Mouse (Mus musculus): ENCODE results near the gene Lrrc43.
"Not testable (repeated sequence)": the region's sequence is repeated elsewhere in the genome, so short reads cannot be mapped to it uniquely, and the experiment has no call there.

Lrrc43 gene

DNA sequence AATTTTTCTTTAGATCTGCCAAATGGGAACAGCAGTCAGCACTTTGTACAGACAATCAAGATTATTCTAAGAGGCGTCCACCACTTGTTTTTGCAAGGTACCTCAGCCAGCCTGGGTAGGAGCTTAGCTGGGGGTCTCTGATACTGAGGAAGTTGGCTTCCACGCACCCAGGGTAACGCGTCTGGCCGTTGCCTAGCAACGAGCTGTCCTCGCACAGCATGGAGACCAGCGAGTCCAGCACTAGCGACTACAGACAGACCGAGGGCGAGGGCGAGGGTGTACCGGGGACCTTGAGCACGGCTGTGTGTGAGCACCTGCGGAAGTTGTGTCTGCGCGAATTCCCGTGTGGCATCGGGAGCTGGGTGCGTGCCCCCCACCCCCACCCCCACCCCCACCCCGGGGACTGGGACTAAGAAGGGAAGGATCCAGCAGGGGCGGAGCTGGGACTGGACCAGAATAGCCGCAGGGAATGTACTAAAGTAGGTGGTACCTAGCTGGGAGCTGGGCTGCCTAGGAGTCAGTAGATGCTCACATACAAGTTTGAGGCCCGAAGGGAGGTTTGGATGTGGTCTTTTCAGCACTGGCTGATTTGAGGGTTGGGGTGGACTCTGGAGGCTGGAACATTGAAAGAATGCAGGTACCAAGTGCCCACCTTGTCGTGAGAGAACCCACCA lies at the start of gene Lrrc43, which contains the start of gene Il31:
Lrrc43 (plus strand) TSS at position 194 of the 674 bp plus-strand sequence.
Il31 (minus strand) TSS at position 378 of the 674 bp plus-strand sequence.
- no peak for DNase-seq (ENCODE audit: low read depth)

DNA sequence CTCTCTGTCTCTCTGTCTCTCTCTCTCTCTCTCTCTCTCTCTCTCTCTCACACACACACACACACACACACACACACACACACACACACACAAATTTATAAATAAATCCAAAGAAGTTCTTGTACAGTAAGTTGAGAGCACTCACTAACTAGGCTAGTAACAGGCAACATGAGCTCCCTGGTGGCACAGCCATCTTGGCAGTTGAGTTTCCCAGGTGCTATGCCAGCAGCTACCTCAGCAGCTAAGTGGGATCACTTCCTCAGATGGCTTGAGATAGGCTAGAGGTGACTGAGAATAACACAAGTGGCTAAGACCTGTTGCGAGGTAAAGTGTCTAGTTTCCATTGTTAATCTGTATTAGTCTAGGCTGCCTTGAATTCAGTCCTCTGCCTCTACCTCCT lies 49.8 kb upstream of the Lrrc43 start:
- no peak for DNase-seq (ENCODE audit: low read depth)

DNA sequence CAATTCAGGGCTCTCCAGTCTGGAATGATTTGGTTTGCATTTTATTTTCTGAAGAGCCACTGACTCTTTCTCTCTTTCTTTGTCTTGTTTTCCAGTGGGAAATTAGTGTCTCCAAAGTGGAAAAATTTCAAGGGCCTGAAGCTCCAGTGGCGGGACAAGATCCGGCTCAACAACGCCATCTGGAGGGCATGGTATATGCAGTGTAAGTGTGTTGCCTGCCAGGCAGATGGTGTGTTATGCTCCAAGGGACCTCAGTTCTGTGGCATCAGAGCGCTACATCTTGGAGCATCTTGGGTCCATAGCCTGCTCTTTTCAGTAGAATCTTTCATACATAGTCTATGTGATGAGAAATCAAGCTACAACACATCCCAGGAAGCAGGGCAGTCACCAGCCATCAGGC lies 49.2 kb upstream of the Lrrc43 start:
- DNase-seq (ENCODE audit: low read depth): no peak

DNA sequence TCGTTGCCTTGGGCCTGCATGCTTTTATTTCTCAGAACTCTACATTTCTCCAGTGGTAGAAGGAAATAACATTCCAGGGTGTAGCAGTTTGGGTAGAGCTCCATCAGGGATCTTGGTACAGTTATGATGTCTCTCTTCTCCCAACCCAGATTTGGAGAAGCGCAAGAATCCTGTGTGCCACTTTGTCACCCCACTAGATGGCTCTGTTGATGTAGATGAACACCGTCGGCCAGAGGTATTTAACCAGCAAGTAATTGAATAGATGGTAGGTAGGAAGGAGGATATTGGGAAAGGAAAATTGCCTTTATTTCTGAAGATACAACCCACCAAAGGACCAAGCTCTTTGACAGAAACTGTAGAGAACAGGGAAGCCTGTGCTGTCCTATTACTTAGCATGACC lies 48.4 kb upstream of the Lrrc43 start:
- DNase-seq (ENCODE audit: low read depth): no peak

DNA sequence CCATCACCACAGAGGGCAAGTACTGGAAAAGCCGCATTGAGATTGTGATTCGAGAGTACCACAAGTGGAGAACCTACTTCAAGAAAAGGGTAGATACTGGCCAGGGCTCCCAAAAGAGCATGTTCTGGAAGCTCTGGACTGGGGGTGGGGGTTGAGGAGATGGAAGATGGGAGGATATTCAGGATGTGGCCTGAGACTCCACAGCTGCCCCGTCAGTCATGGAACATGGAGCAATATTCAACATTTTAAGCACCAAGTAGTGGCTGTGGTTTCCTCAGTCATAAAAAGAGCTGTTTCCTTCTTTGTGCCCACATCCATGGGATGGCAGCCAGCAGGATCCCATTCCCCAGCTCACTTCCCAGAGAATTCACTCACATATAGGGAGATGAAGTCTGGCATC lies 46.8 kb upstream of the Lrrc43 start:
- no peak for DNase-seq (ENCODE audit: low read depth)

DNA sequence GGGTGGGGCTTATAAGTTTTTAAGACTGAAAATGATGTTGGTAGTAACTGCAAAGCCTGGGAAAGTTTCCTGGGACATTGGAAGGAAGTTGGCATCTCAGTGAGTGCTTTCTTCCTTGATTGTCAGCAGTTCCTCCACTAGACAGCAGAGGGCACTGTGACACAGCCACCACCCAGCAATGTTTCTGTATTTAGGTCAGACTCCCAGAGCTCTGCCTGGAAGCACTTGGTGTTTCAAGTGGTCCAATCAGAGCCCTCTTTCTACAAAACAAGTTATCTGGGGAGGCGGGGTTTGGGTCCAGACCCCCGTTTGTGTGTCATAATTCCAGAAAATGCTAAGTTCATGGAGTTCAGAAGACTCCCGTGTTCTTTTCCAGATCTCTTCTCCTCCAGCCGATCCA lies 45.0 kb upstream of the Lrrc43 start:
- peak; percentile 72 for DNase-seq (ENCODE audit: low read depth)

DNA sequence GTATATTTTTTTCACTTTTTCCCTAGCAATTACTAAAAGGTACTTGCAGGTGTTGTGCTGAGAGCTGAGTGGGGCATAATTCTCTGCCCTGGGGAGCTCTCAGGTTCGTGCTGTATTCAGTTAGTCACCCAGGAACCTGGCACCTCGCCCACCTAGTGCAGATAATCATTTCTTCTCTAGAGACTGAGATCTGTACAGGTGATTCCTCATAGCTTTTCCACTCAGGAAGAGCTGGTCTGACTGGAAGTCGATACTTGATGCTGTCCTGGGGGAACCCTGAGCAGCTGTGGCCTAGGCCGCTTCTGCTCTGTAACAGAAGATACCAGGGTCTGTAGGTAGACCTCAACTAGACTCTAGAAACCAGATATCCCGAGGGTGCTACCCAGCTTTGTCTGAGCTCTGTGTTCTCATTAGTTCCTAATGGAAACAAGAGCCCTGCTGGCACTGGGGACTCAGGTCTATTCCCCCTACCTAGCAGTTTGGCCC lies 44.2 kb upstream of the Lrrc43 start:
- DNase-seq (ENCODE audit: low read depth): no peak

DNA sequence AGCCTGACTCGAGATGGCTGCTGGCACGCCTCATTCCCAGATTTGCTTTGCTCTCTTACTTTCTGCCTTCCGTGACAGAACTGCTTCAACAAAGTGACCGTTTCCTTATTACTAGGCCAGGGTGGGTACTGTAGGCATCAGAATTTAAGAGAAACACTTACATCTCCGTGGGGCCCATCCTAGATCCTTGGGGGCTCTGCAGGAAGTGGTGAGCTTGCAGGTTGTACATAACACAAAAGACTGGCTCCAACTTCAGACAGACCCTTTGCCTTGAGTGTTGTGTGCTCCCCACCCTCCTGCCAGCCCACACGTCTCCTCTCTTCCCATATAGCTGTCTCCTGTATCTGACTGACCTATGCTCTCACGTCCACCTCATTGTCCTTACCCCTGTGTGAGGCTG lies 37.2 kb upstream of the Lrrc43 start:
- no peak for DNase-seq (ENCODE audit: low read depth)

DNA sequence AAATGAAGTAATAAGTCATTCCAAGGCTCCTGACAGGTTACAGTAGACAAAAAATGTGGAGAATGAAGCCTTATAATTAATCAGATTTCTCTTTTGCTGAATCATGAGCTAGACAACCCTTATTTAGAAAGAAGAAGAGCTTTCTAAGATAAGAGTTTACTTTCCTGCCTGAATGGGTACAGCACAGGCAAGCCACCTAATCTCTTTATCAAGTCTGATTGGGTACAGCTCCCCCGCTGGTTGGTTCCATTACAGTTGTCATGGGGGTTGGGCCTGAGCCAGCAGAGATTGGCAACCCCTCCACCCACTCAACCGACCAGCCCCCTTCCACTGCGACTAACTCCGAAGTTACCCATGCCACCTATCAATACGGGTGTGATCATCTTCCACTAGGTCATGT lies 27.7 kb upstream of the Lrrc43 start:
- no peak for DNase-seq (ENCODE audit: low read depth)

DNA sequence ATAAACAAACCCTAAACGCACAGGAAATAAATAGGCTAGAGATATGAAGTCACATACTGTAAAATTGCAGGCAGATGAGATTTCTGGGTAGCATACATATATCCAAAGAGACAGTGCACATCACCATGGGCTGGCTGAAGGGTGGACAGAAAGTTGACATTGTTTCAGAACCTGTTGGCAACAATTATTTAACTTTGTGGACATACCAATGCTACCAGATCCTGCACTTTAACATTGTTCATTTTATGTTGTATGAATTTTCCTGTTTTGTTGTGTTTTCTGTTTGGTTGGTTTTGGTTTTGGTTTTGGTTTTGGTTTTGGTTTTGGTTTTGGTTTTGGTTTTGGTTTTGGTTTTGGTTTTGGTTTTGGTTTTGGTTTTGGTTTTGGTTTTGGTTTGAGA lies 24.5 kb upstream of the Lrrc43 start:
- peak; percentile 46 for DNase-seq (ENCODE audit: low read depth)

DNA sequence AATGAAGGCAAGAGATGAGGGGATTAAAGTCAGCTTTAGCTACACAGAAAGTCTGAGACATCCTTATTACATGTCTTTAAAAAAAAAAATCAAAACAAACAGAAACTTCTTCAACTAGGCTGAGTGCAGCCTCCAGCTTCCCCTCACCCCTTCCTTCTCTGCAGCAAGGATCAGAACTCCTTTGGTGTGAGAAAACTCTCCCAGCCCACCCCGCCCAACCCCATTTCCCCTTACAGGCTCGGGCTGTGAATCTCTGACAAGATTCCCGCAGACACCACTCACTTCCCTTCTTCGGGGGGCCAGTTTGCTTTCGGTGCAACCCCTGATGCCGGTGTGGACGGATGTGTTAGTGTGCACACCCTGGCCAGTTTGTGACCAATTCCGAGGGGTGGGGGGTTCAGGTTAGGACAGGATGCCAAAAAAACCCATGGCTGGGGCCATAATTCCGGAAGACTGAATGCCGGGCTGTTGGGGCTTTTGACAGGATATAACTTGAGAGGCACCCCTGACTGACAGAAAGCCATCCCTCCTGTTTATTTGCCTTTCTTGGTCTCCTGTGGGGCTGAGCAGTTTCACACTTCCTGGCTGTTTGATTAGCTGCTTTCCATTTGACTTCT lies 18.2 kb upstream of the Lrrc43 start:
- peak; percentile 56 for DNase-seq (ENCODE audit: low read depth)

DNA sequence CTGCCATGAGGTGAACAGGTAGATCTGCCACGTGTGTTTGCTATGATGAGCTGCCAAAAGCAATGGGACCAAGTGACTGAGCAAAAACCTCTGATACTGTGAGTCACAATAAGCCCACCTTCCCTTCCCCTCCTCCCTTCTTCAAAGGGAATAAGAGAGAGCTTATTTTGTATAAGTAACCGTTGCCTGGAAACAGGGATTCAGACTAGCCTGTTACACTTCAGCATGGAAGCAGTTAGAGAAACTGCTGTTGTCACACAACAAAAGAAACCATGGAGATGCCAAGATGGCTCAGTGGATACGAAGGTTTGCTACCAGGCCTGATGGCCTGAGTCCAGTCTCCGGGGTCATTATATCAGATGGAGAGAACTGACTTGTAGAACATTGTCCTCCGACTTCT lies 15.3 kb upstream of the Lrrc43 start:
- DNase-seq (ENCODE audit: low read depth): no peak

DNA sequence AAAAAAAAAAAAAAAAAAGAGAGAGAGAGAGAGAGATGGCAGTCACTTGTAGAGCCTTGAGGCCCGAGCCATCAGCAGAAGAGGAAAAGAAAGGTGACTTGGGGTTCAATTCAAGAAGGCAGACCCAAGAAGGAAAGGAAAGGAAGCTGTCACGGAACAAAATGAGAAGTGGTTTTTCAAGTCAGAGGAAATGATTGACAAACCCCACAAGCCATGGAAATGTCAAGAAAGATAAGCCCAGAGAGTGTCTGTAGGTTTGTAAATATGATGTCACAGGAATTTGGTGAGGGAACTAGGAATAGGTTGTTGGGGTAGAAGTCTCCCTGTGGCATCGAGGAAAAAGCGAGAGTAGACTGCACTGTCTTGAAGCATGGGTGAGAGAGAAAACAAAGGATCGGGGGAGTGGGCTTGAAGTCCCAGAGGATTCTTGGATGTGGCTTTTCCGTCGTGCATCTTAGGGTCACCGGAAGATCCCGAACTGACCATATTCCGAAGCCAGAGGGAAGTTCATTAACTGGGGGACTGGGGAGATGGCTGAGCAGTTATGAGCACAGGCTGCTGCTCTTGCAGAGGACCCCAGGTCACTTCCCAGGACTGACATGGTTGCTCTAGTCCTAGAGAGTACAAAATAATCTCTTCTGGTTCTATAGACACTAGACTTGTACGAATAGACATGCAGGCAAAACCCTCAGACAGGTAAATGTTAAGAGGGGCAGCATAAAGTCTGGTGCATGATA lies 1.3 kb upstream of the Lrrc43 start:
- DNase-seq (ENCODE audit: low read depth): no peak

DNA sequence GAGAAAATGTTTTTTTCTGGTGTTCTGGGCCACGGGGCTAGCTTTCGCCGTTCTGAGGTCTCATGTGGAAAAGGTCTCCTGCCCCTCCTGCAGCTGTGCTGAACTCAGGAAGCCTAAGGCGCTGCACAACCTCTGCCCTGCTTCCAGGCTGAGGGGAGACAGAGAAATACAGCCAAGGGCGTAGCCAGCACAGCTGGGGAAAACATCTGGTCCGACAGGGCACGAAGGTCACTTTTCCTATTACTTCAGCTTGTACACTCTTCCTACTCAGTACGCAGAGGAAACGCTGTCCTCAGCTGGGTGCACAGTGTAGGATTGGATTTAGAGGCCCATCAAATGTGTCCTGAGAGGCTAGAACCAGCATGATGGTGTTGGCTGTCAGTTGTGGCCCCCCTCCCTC lies 830 bp downstream of the Lrrc43 start:
- DNase-seq (ENCODE audit: low read depth): no peak

DNA sequence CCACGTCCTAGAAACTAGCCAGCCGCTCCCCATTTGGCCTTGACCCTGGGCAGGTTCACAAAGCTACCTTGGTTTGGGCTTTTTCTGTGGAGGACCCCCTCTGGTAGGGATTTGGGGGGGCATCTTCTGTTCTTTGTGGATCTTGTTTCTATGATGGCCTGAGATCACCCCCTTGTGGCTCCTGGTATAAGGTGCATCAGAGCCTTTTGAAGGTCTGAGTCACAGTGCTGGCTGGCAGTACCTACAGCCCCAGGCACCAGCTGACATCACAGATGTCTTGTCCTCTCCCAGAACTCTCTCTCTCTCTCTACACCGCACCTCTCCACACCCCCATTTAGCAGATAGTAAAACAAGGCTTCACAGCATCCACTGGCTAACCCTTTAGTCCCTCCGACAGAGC lies 10.6 kb downstream of the Lrrc43 start:
- peak; percentile 44 for DNase-seq (ENCODE audit: low read depth)

DNA sequence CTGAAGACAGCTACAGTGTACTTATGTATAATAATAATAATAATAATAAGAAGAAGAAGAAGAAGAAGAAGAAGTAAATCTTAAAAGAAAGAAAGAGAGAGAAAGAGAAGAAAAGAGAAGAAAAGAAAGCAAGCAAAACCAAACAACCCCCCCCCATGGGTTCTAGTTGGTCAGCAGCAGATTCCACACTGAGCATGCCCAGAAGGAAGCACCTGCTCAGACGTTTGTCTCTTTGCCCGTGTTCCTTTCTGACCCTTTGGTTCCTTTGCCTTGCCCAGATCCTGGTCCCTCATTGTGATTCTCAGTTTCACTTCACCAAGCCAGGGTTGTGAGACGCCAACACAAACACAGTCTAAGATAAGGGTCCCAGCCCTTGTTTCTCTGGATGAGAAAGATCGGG lies 12.9 kb downstream of the Lrrc43 start:
- DNase-seq (ENCODE audit: low read depth): no peak

DNA sequence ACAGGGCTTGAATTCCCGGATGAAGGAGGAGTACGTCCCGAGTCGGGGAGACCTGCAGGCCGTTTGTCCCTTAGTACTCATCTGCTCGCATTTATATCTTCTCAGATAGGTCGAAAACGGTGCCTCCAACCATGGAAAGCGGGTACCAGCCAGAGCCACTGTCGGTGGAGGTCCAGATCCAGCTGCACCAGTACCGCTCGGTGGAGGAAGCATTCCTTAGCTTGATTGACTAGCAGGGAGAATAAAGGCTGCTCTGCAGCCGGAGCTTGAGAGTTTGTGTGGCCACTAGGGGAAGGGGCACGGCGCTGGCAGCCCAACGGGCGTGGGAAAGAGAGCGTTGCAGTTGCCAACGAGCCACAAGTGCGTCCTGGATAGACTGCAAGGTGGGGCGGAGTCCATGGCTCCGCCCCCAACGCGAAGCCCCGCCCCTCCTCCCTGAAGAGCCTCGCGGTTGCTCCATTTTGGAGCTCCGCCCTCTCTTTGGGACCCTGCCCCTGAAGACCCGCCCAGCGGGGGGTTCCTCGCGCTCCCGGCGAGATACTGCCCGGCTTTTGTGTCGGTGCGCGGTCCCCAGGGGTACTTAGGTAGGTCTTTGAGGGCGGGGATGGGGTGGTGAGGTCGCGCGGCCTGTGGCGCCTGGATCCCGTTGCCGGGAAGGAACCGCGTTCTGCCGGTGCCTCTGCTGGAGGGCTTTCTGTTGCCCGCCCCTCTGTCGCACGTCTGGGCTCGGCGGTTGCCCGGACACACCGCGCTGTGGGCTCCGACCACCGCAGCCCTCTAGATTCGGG lies 19.0 kb downstream of the Lrrc43 start:
- DNase-seq (ENCODE audit: low read depth): peak; percentile 87

DNA sequence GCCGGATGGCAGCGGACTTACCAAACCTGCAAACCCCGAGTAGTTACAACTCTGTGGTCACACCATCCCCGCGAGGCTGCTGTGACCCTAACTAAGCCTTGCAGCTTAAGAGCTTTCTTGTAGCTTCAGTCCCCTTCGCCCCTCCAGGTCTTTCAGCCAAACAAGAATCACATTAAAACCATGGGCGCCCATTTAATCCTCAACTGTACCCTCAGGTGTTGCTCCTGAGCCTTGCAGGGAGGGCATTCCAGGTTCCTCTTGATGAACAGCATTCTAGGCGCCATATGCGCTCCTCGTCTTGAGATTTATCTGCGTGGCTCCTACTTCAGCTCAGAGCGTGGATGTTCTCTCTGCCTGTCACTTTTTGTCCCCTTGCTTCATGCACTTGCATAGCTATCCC lies 19.8 kb downstream of the Lrrc43 start:
- DNase-seq (ENCODE audit: low read depth): peak; percentile 26

DNA sequence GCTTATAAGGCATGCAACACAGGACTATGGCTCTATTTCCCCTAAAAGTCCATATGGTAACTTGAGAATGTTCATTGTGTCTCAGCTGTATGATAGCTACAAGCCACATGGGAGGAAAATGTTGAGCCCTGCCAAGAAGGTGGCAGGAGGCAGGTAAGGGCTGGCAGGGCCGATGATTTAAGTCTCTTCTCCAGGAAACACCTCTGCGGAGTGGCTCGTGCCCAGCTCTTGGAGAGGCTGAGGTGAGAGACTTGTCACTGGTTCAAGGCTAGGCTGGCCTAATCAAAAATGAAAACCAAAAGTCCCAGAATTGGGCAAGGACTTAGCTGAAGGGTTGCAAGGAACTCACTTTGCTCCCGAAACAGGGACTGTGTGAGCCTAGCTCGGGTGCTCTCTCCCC lies 21.1 kb downstream of the Lrrc43 start, which contains the start of gene B3gnt4:
B3gnt4 (plus strand) TSS at position 301 of the 400 bp plus-strand sequence.
- no peak for DNase-seq (ENCODE audit: low read depth)

DNA sequence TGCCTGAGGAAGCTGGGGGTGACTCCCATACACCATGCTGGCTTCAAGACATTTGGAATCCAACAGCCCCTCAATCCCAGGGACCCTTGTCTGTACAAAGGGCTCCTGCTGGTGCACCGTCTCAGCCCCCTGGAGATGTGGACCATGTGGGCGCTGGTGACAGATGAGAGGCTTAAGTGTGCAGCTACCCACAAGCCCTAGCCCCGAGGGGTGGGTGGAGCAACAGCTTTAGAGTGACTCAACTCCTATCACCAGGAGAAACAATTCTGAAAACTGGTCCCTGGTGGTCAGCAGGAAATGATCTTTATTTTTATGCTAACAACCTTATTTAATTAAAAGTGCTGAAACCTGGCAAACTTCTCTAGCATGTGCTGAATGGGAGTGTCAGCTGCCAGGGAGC lies 22.3 kb downstream of the Lrrc43 start:
- DNase-seq (ENCODE audit: low read depth): not testable (repeated sequence)

DNA sequence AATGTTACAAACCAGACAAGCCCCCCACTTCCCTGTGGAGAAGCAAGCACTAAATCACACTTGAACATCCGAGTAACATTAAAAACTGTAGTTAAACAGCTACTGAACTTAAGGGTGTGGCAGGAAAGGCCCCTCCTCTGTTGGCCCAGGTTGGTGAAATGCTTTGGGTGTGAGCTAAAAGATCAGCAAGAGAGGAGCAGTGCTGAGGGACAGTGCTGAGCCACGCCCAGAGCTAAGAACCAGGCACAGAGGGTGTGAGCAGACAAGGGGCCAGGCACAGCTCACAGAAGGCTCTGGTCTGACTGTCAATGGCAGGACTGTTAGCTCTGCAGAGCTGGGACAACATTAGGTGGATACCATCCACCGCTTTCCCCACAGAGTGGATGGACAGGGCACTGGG lies 23.0 kb downstream of the Lrrc43 start:
- no peak for DNase-seq (ENCODE audit: low read depth)

DNA sequence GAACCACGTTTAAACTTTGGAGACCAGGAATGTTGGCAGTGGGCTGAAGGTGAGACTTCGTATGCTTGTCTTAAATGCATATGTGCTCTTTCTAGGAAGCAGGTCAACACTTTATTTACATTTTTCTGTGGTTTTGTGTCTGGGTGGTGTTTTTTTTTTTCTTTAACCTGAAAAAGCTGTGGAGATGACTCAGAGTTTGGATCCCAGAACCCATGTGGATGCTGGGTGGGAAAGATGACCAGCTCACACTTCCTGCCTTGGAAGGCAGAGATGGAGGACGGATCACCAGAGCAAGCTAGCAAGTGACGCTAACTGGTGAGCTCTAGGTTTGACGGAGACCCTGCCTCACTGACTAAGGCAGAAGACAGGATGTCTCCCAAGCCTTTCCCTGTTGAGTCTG lies 25.8 kb downstream of the Lrrc43 start:
- DNase-seq (ENCODE audit: low read depth): no peak

Data from naive thymus-derived CD4-positive, alpha-beta T cell, adult 2 months (primary cell).